Mouse (Mus musculus) cerebellum, postnatal 25 days (tissue): Measurements from ENCODE around the gene Supt6.
"Not testable (repeated sequence)": the region's sequence is repeated elsewhere in the genome, so short reads cannot be mapped to it uniquely, and the experiment has no call there.

Experiments used
- DNase-seq, 2 experiments: peaks; one replicate each; pipeline ENCODE4 v3.0.0; 2021; ENCODE audit warnings: mixed read lengths in 2 of 2

Gene Supt6

GRCm38 (mm10) chr11:78215709-78216317 lies 30.0 kb downstream of the Supt6 start:
- no peak for DNase-seq

GRCm38 (mm10) chr11:78213086-78213817 lies 32.5 kb downstream of the Supt6 start:
- DNase-seq, result no peak

- DNase-seq, result no peak
Measured at GRCm38 (mm10) chr11:78211513-78211912, 34.3 kb downstream of the Supt6 start.

GRCm38 (mm10) chr11:78210615-78211014 lies 35.2 kb downstream of the Supt6 start:
- no peak for DNase-seq

GRCm38 (mm10) chr11:78209886-78210285 lies 35.9 kb downstream of the Supt6 start:
- DNase-seq, result no peak

- DNase-seq, result no peak
Measured at GRCm38 (mm10) chr11:78207190-78207589, 38.6 kb downstream of the Supt6 start.

- no peak for DNase-seq
Measured at GRCm38 (mm10) chr11:78205361-78206206, 40.2 kb downstream of the Supt6 start.

GRCm38 (mm10) chr11:78204287-78204686 lies 41.5 kb downstream of the Supt6 start:
- no peak for DNase-seq

GRCm38 (mm10) chr11:78202372-78202771 lies 43.4 kb downstream of the Supt6 start:
- no peak for DNase-seq

- no peak for DNase-seq
Measured at GRCm38 (mm10) chr11:78195101-78195863, 50.5 kb downstream of the Supt6 start.

GRCm38 (mm10) chr11:78194411-78195100 lies 51.2 kb downstream of the Supt6 start:
- DNase-seq, result peak in 1 of 2 experiments; percentile 60

GRCm38 (mm10) chr11:78193113-78193512 lies 52.7 kb downstream of the Supt6 start, which contains the start of gene Proca1:
TSS of gene Proca1 (plus strand) at chr11:78193392.
- no peak for DNase-seq

- no peak for DNase-seq
Measured at GRCm38 (mm10) chr11:78190041-78190440, 55.7 kb downstream of the Supt6 start.

- DNase-seq, result peak; percentile 30 to 55
Measured at GRCm38 (mm10) chr11:78189234-78190040, 56.4 kb downstream of the Supt6 start.

GRCm38 (mm10) chr11:78188331-78189233 lies 57.2 kb downstream of the Supt6 start, which contains the start of gene Rab34:
TSS of gene Rab34 (plus strand) at chr11:78188430.
- peak in 1 of 2 experiments; percentile 52 for DNase-seq

- not testable (repeated sequence) for DNase-seq
Measured at GRCm38 (mm10) chr11:78184702-78185101, 61.1 kb downstream of the Supt6 start.

- no peak for DNase-seq
Measured at GRCm38 (mm10) chr11:78183884-78184514, 61.8 kb downstream of the Supt6 start.

- peak; percentile 86 to 89 for DNase-seq
Measured at GRCm38 (mm10) chr11:78182961-78183844, 62.6 kb downstream of the Supt6 start, which contains the start of gene Rpl23a. TSS of gene Rpl23a (minus strand) at chr11:78183584.
